In genomic region chr3:142294616-142295286, GRCm38 (mm10) we compare ENCODE assay signal across 8 mouse cellular contexts.
A peak's percentile ranks its signal among the peaks of the same experiment; 100 is the strongest.
DNase-seq lines count a peak whose midpoint lies in the region; ATAC-seq and TF ChIP-seq lines count a peak whose summit lies in the region.

No protein-coding gene starts in this region.

- ATAC-seq in lung, postnatal 0 days = peak; percentile 63; the same call in 1 of the 2 replicates
- ATAC-seq in stomach, embryonic 14.5 days (ENCODE audit: insufficient number of reproducible peaks, insufficient read depth, low FRiP score, low read depth) = peak; percentile 56; the same call in 1 of the 2 replicates

- no peaks in the 10 kb centered on the region for H3K79me2 ChIP-seq in MEL (ENCODE audit: control insufficient read depth, insufficient read depth, low read length, poor library complexity)

- H3K27ac ChIP-seq in layer of hippocampus, adult 2 months = no peak overlapping the region
- no peak overlapping the region for H3K27ac ChIP-seq in MEL (ENCODE audit: control insufficient read depth, low read depth, low read length)
- H3K27ac ChIP-seq in lung, postnatal 0 days (ENCODE audit: low read length) = no peak overlapping the region
- no peak overlapping the region for H3K27ac ChIP-seq in stomach, embryonic 14.5 days (ENCODE audit: low read length)

- no peaks in the 10 kb centered on the region for H3K9me3 ChIP-seq in MEL (replicated peaks; ENCODE audit: insufficient read depth, low read length)
- no peaks in the 10 kb centered on the region for H3K9me3 ChIP-seq in lung, postnatal 0 days (ENCODE audit: low read length)
- no peaks in the 10 kb centered on the region for H3K9me3 ChIP-seq in stomach, embryonic 14.5 days (ENCODE audit: control insufficient read depth, low read depth, low read length)

- TF ChIP-seq EP300 in MEL (IDR thresholded peaks at IDR 0.05; ENCODE audit: low read depth in 1 of 2, low read length in 2 of 2) = no peak
- TF ChIP-seq EP300 in lung, postnatal 0 days (IDR thresholded peaks at IDR 0.05) = no peak

- no peak overlapping the region for H3K4me3 ChIP-seq in layer of hippocampus, adult 2 months
- H3K4me3 ChIP-seq in MEL (ENCODE audit: control insufficient read depth in 1 of 2, insufficient read depth in 1 of 2, low read depth in 2 of 2, low read length in 2 of 2) = no peak overlapping the region
- H3K4me3 ChIP-seq in lung, postnatal 0 days (ENCODE audit: low read depth, low read length) = no peak overlapping the region
- H3K4me3 ChIP-seq in stomach, embryonic 14.5 days (ENCODE audit: low read depth, low read length) = no peak overlapping the region

- 20% methylated on average over 7 of the region's 7 CpGs for WGBS in lung, postnatal 0 days
- WGBS in stomach, embryonic 14.5 days = 22% methylated on average over 7 of the region's 7 CpGs

- H3K9ac ChIP-seq in MEL (ENCODE audit: control insufficient read depth, low read depth, low read length, poor library complexity, severe bottlenecking) = no peak overlapping the region
- H3K9ac ChIP-seq in lung, postnatal 0 days (replicated peaks; ENCODE audit: low read depth) = no peak overlapping the region
- H3K9ac ChIP-seq in stomach, embryonic 14.5 days (replicated peaks; ENCODE audit: low read depth, low read length) = no peak overlapping the region

- no peaks in the 10 kb centered on the region for H3K36me3 ChIP-seq in MEL (ENCODE audit: control insufficient read depth in 1 of 2, insufficient read depth in 2 of 2, low read length in 2 of 2)
- H3K36me3 ChIP-seq in lung, postnatal 0 days (ENCODE audit: insufficient read depth, low read length) = no peaks in the 10 kb centered on the region
- no peaks in the 10 kb centered on the region for H3K36me3 ChIP-seq in stomach, embryonic 14.5 days (ENCODE audit: control insufficient read depth, insufficient read depth, low read length)

- DNase-seq in layer of hippocampus, adult 2 months (ENCODE audit: low spot score in 2 of 2) = peak; percentile 43 to 49
- DNase-seq in layer of hippocampus, postnatal 36 days = no peak
- DNase-seq in MEL (ENCODE audit: low read depth, low spot score) = peak; percentile 78
- DNase-seq in embryo, embryonic 10.5 days (ENCODE audit: low spot score) = peak; percentile 87
- peak; percentile 84 for DNase-seq in induced T-regulatory cell, adult 2 months (ENCODE audit: low read depth)
- DNase-seq in lung, postnatal 0 days (ENCODE audit: low spot score) = peak; percentile 89
- DNase-seq in frontal cortex, postnatal 25 days (ENCODE audit: low spot score in 2 of 2) = no peak

- no peaks in the 10 kb centered on the region for H3K27me3 ChIP-seq in MEL (ENCODE audit: control insufficient read depth in 1 of 2, insufficient read depth in 2 of 2, low read length in 2 of 2)
- H3K27me3 ChIP-seq in lung, postnatal 0 days (replicated peaks; ENCODE audit: insufficient read depth, low read length) = no peaks in the 10 kb centered on the region
- H3K27me3 ChIP-seq in stomach, embryonic 14.5 days (ENCODE audit: control insufficient read depth, insufficient read depth, low read length) = no peaks in the 10 kb centered on the region

- no peak overlapping the region for H3K4me2 ChIP-seq in lung, postnatal 0 days (replicated peaks; ENCODE audit: low read depth, low read length)
- no peak overlapping the region for H3K4me2 ChIP-seq in stomach, embryonic 14.5 days (replicated peaks; ENCODE audit: low read depth, low read length)

- peak; percentile 91 for TF ChIP-seq CTCF in layer of hippocampus, adult 2 months (conservative IDR thresholded peaks at IDR 0.05)
- peak; percentile 32 to 96 (median 56) for TF ChIP-seq CTCF in MEL (IDR thresholded peaks at IDR 0.05 in 2 of 3, conservative IDR thresholded peaks at IDR 0.05 in 1 of 3; ENCODE audit: control insufficient read depth in 1 of 3, insufficient read depth in 1 of 3, low read depth in 2 of 3, low read length in 3 of 3, poor library complexity in 1 of 3, severe bottlenecking in 1 of 3)
- peak; percentile 89 for TF ChIP-seq CTCF in lung, postnatal 0 days (IDR thresholded peaks at IDR 0.05)

- no peak for TF ChIP-seq POLR2A in MEL (IDR thresholded peaks at IDR 0.05; ENCODE audit: control insufficient read depth in 1 of 2, insufficient read depth in 1 of 2, low read depth in 1 of 2, low read length in 2 of 2, poor library complexity in 1 of 2)

- H3K4me1 ChIP-seq in MEL (ENCODE audit: control insufficient read depth in 1 of 2, insufficient read depth in 2 of 2, low read length in 2 of 2) = no peaks in the 10 kb centered on the region
- H3K4me1 ChIP-seq in lung, postnatal 0 days (ENCODE audit: insufficient read depth, low read depth, low read length) = no peaks in the 10 kb centered on the region
- H3K4me1 ChIP-seq in stomach, embryonic 14.5 days (ENCODE audit: control insufficient read depth, insufficient read depth, low read length) = no peaks in the 10 kb centered on the region

- peak; percentile 96 for TF ChIP-seq RAD21 in MEL (IDR thresholded peaks at IDR 0.05; ENCODE audit: low read depth, low read length)

TF ChIP-seq in MEL, 35 proteins besides CTCF, POLR2A, EP300 and RAD21:
- TF ChIP-seq SMC3 (IDR thresholded peaks at IDR 0.05; ENCODE audit: low read depth, low read length) (peak; percentile 90), ZC3H11A (IDR thresholded peaks at IDR 0.05; ENCODE audit: low read depth, low read length) (peak; percentile 78), JUND (IDR thresholded peaks at IDR 0.05; ENCODE audit: low read depth, low read length) (peak; percentile 24; the same call in 1 of the 2 replicates), HCFC1 (IDR thresholded peaks at IDR 0.05; ENCODE audit: low read depth, low read length) (no peak)
TF ChIP-seq in MEL: peak in this region for 3.

Comparison
In these comparisons a context has a peak if more than half of its experiments do, and no peak if none do; other contexts are left out.
1. DNase-seq: peak in layer of hippocampus, adult 2 months (2 of 2), MEL (single experiment), embryo, embryonic 10.5 days (single experiment), induced T-regulatory cell, adult 2 months (single experiment) and lung, postnatal 0 days (single experiment); none in layer of hippocampus, postnatal 36 days (0 of 2) and frontal cortex, postnatal 25 days (0 of 2).
2. Peak in every context shown above with its lines, with median percentiles within 50 percentile points of each other: CTCF ChIP-seq.